Mouse (Mus musculus) C2C12 (cell line): ENCODE data around the gene Slc24a3. TPM values are rescaled to one million over a fixed set of nuclear protein-coding genes. Genes with fewer than 3 reads are reported as not detected.
A peak's percentile ranks its signal among the peaks of the same experiment; 100 is the strongest.

Source experiments
- H3K27me3 ChIP-seq: one replicate; pipeline ENCODE4 v1.6.1; 2011; ENCODE audit not compliant: control insufficient read depth, insufficient read depth, insufficient read length
- H3K36me3 ChIP-seq: one replicate; pipeline ENCODE4 v1.6.1; 2011; ENCODE audit not compliant: control insufficient read depth, insufficient read depth
- H3K4me3 ChIP-seq: one replicate; pipeline ENCODE4 v1.5.1; 2011; ENCODE audit warnings: mild to moderate bottlenecking, control low read depth; ENCODE audit not compliant: poor library complexity, insufficient read depth, severe bottlenecking
- H3K79me2 ChIP-seq: one replicate; pipeline ENCODE4 v1.6.1; 2011; ENCODE audit not compliant: control insufficient read depth, insufficient read depth
- H3K79me3 ChIP-seq: one replicate; pipeline ENCODE4 v1.6.1; 2011; ENCODE audit warnings: low read depth, control low read depth
- H3ac ChIP-seq: one replicate; pipeline ENCODE3; 2011; ENCODE audit warnings: low read depth; ENCODE audit not compliant: control insufficient read depth, insufficient read length
- CEBPB ChIP-seq: IDR thresholded peaks from one replicate; pipeline ENCODE4 v1.6.1; 2011; ENCODE audit warnings: low read depth, mild to moderate bottlenecking, control low read depth, moderate library complexity
- CTCF ChIP-seq: IDR thresholded peaks from one replicate; pipeline ENCODE4 v1.5.1; 2011; ENCODE audit not compliant: control insufficient read depth, insufficient read depth, insufficient read length
- FOSL1 ChIP-seq: IDR thresholded peaks from one replicate; pipeline ENCODE4 v1.8.0; 2011; ENCODE audit warnings: mild to moderate bottlenecking, low read length; ENCODE audit not compliant: poor library complexity, insufficient read depth, severe bottlenecking
- MAX ChIP-seq: IDR thresholded peaks from one replicate; pipeline ENCODE4 v1.6.1; 2011; ENCODE audit warnings: mild to moderate bottlenecking, control low read depth
- MYOD1 ChIP-seq: IDR thresholded peaks from one replicate; pipeline ENCODE4 v1.6.1; 2011; ENCODE audit warnings: low read depth; ENCODE audit not compliant: control insufficient read depth, insufficient read length
- MYOG ChIP-seq: IDR thresholded peaks from one replicate; pipeline ENCODE4 v1.6.1; 2011; ENCODE audit not compliant: control insufficient read depth, insufficient read length; ENCODE audit errors: extremely low read depth
- USF1 ChIP-seq: IDR thresholded peaks from one replicate; pipeline ENCODE4 v1.6.1; 2011; ENCODE audit warnings: low read depth, mild to moderate bottlenecking, control low read depth, moderate library complexity
- long read RNA-seq, 2 experiments: library from polyadenylated mRNA; unstranded; transcript quantifications; one replicate each; pipeline ENCODE4 v2.0.0; 2019 to 2020
- polyA plus RNA-seq: library from polyadenylated mRNA; unstranded; fragments of >200 nt; fragmentation: generic; extraction: Trizol; gene quantifications from one replicate; pipeline ENCODE4 v1.2.1, GENCODE M21; 2012; ENCODE audit warnings: missing spikeins

The Slc24a3 gene
- 0.35 TPM for polyA plus RNA-seq
- long read RNA-seq, experiment 1, partial matches to known transcripts: 1 of 1 reads
- long read RNA-seq, experiment 1, other reads (novel, unspliced or antisense): 0 of 1 reads
- long read RNA-seq, experiment 2: 0 reads

DNA sequence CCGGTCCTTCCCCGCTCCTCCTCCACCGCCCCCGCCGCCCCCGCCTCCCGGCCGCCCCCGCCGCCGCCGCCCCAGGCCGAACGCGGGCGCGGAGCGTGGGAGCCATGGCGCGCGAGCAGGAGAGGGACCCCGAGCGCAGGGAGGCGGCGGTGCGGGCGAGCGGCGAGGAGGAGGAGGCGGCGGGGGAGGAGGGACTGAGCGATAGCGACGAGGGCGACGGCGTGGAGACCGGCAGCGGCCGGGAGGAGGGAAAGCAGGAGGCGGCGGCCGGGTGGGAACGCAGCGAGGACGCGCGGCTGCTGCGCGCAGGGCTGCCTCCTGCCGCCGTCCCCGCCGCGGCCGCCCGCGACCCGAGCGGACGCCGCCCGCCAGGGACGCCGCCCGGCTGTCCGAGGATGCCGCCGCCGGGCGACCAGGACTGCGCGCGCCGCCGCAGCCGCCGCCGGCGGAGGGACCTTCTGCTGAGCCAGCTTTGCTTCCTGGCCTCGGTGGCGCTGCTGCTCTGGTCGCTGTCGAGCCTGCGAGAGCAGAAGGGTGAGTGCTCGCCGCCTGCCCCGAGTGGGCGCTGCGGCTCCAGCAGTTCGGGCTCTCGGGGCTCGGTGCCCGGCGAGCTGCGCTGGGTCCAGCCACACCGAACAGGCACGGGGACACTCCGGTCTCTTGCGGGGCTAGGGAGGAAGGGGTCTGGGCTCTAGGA, at the start of gene Slc24a3:
Gene Slc24a3, plus strand, starts transcription at position 91 of the 697 bp plus-strand sequence.
- TF ChIP-seq CTCF: peak; percentile 77
- TF ChIP-seq FOSL1: no peak
- peak; percentile 21 for TF ChIP-seq MAX
- Histone ChIP-seq H3ac (peak within 1 kb of the TSS; percentile 62), H3K36me3 (no peaks in the 10 kb centered on the region), H3K27me3 (no peaks in the 10 kb centered on the region), H3K79me3 (no peaks in the 10 kb centered on the region), H3K4me3 (peak within 1 kb of the TSS; percentile 11), H3K79me2 (no peaks in the 10 kb centered on the region)

DNA sequence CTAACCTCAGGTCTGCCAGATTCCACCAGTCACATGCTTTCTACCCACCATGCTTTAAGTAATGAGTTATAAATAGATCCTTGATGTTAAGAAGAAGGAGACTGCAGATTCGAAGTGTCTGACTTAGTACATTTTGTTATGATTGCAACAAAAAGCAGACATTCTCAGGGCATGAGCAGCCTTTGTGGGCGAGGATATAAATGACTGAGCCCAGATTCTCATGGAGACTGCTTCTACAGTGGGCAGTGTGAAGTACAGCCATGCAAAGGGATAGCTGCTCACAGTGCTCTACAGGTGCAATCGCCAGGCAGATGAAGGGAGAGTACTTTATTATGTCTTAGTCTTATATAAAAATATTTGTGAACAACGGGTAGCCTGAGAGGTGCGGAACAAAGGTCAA, 49.8 kb upstream of the Slc24a3 start:
- no peaks in the 10 kb centered on the region for H3K79me2 ChIP-seq
- TF ChIP-seq FOSL1 (no peak), USF1 (no peak), MYOG (no peak), MYOD1 (no peak), CTCF (no peak), CEBPB (no peak), MAX (no peak)
- H3K4me3 ChIP-seq: no peak overlapping the region
- no peaks in the 10 kb centered on the region for H3K79me3 ChIP-seq
- H3K36me3 ChIP-seq: no peaks in the 10 kb centered on the region
- no peaks in the 10 kb centered on the region for H3K27me3 ChIP-seq
- H3ac ChIP-seq: no peak overlapping the region

DNA sequence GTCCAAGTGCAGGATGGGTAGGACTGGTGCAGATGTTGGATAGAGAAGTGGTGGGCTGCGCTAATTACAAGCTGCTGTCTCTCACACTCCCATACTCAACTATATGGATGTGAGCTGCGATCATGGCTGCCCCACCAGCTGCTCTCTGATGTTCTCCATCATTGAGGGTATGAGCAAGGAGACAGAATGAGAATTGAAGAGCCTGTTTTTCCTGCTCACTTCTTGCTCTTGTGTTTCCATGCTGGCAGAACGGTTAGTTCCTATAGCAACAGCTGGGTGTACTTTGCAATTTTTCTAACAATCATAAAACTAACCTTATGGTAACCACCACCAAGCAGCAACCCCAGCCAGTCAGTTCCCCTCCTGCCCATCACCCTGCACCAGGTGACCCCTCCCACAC, 39.8 kb upstream of the Slc24a3 start:
- Histone ChIP-seq H3K79me2 (no peaks in the 10 kb centered on the region), H3K79me3 (no peaks in the 10 kb centered on the region), H3K36me3 (no peaks in the 10 kb centered on the region), H3K27me3 (no peaks in the 10 kb centered on the region), H3ac (no peak overlapping the region), H3K4me3 (no peak overlapping the region)
- TF ChIP-seq FOSL1: no peak
- TF ChIP-seq MYOG: no peak
- no peak for TF ChIP-seq MYOD1
- TF ChIP-seq CTCF: no peak
- no peak for TF ChIP-seq USF1
- no peak for TF ChIP-seq MAX
- TF ChIP-seq CEBPB: no peak

DNA sequence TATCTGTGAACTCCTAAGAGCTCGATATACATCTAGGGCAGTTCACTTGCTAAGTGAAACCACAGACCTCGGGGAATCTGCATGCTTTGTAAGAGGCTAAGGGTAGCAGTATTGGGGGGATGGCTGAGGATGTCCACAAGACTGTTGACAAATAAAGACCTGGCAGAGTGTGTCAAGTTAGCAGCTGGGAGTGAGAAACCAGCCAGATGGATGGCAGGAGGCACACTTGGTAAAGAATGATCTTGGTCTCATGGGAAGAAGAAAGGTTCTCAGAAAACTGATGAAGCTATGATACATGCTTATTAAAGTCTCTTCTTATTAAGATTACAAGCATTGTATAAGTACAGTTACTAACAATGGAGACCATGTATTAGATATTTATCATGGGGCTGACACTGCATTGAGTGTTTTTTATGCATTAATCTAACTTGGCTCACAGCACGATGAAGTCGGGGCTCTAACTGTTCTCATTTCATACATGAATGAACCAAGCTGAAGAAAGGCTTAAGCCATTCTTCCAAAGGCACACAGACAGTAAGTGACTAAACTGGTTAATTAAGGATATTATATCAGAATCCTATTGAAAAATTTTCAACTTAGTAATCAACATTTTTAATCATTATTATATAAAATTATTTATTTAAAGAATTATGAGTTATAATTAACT, 30.8 kb upstream of the Slc24a3 start:
- Histone ChIP-seq H3K27me3 (no peaks in the 10 kb centered on the region), H3K36me3 (no peaks in the 10 kb centered on the region), H3K4me3 (no peak overlapping the region), H3K79me2 (no peaks in the 10 kb centered on the region), H3ac (no peak overlapping the region), H3K79me3 (no peaks in the 10 kb centered on the region)
- TF ChIP-seq USF1: no peak
- TF ChIP-seq CTCF: no peak
- no peak for TF ChIP-seq MYOD1
- no peak for TF ChIP-seq MYOG
- TF ChIP-seq MAX: no peak
- TF ChIP-seq FOSL1: no peak
- TF ChIP-seq CEBPB: no peak

DNA sequence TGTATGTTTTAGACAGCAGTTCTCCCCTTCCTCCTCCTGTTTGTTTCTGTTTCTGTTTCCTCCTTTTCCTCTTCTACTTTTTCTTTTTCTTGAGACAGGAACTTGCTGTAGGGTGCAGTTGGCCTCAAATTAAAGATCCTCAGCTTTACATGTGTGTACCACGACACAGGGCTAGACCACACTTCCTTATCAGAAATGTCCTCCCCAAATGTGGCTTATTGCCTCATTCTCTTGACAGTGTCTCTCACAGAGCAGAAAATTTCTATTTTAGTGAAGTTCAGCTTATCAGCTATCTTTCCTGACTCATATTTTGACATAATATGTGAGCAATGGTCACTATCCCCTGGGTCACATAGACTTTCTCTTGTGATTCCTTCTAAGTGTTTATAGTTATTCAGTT, 17.1 kb upstream of the Slc24a3 start:
- TF ChIP-seq CEBPB (no peak), MYOG (no peak), USF1 (no peak), MAX (no peak), CTCF (no peak), FOSL1 (no peak), MYOD1 (no peak)
- Histone ChIP-seq H3K79me2 (no peaks in the 10 kb centered on the region), H3K79me3 (no peaks in the 10 kb centered on the region), H3K4me3 (no peak overlapping the region), H3ac (no peak overlapping the region), H3K27me3 (no peaks in the 10 kb centered on the region), H3K36me3 (no peaks in the 10 kb centered on the region)

DNA sequence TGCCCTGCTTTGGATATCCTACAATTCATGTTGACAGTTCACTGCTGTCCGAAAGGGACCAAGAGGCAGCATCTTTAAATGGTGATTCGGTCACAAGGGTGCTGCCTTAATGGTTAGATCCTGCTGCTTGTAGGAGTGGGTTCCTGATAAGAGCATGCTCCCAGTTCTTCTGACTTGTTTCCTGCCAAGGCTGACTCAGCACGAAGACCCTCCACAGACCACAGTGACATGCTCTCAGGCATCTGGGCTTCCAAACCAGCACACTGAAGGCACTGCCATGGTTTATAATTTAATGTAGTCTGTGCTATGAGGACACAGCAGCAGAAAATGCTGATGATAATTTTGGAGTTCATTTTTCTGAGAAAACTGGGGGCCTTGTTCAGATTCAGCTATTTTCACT, 16.7 kb upstream of the Slc24a3 start:
- H3K79me3 ChIP-seq: no peaks in the 10 kb centered on the region
- no peaks in the 10 kb centered on the region for H3K27me3 ChIP-seq
- H3K4me3 ChIP-seq: no peak overlapping the region
- no peaks in the 10 kb centered on the region for H3K36me3 ChIP-seq
- H3K79me2 ChIP-seq: no peaks in the 10 kb centered on the region
- no peak overlapping the region for H3ac ChIP-seq
- TF ChIP-seq MYOD1 (no peak), USF1 (no peak), MAX (no peak), CEBPB (no peak), FOSL1 (no peak), MYOG (no peak), CTCF (no peak)
